Mouse (Mus musculus): Measurements from ENCODE around the gene Bend6.

Gene Bend6

DNA sequence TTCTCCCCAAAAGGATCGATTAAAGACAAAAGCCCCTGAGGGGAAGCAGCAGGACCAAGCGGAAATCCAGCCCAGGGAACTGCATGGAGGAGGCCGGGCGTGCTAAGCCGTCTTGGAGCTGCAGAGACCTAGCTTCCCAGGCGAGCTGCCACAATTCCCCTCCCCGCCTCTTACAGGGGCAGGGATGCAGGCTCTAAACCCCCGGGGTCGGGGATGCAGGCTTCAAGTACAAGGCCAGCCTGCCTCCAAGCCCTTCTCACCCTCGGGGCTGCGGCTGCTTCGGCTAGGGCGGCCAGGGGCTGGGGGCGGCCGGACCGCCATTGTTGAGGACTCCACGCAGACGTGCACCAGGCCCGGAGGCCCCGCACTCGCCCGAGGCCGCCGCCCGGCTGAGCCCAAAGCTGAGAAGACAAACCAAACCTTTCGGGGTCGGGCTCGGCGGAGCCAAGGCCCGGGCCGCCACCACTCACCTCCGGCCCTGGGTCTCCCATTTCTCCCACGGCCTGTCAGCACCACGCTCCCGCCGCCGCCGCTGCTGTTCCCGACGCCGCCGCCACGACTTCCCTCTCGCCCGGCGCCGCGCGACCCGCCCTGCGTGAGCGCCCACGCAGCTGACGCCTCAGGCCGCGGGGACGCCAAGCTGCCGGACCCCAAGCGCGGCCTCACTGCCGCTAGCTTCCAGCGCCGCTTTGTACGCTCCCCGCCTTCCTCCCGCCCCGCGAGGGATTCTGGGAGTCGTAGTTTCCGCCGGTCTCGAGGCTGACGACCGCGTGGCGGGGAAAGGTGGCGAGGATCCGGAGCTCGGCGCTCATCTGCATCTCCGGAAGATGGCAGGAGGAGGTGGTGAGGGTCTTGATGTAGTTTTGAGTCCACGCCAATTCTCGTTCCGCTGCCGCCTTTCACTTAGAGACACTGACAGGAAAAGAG is 93.5 kb downstream of the Bend6 start, which contains the start of gene Zfp451:
TSS of gene Zfp451 (minus strand) at position 728 of the 927 bp plus-strand sequence.
- DNase-seq (ENCODE audit: extremely low read depth, insufficient read length, low spot score): peak; percentile 93

GRCm38 (mm10) chr1:33813495-33813867 is 94.1 kb downstream of the Bend6 start:
- DNase-seq (ENCODE audit: extremely low read depth, insufficient read length, low spot score): no peak

DNA sequence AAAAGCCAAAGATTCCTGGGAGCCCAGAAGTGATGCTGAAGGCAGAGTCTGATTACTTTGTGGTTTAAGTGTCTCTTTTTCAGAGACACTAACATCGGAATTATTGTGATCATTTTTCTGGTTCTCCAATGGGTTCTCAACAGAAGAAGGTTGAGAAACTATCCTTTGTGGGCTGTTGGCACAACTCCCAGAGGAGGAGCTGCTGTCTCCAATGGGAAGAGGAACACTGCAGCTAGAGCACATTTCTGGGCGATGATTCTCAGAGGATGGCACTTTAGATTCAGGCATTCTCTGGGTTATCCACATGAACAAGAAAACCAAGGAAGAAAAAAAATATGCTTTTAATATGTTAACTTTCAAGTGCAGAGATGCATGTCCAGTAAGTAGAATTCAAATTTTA is 104.3 kb downstream of the Bend6 start:
- DNase-seq (ENCODE audit: extremely low read depth, insufficient read length, low spot score): no peak
